Mouse (Mus musculus) midbrain, embryonic 16.5 days (tissue): Measurements from ENCODE around the gene Hoxc5. TPM values are rescaled to one million over a fixed set of nuclear protein-coding genes. Genes with fewer than 3 reads are reported as not detected.

Experiments
- ATAC-seq: fragments of 200-750 bp; cut with Nextera tagmentation; 2 replicates; pipeline ENCODE4 v1.8.0; 2017; ENCODE audit warnings: moderate TSS enrichment
- H3K27ac ChIP-seq: fragments of 300-500 bp; sonication (generic); 2 replicates; pipeline ENCODE4 v1.5.1; 2014; ENCODE audit warnings: mild to moderate bottlenecking, low read length, mixed read lengths
- H3K27me3 ChIP-seq: fragments of 300-500 bp; sonication (generic); 2 replicates; pipeline ENCODE4 v1.6.1; 2014; ENCODE audit warnings: low read depth, low read length, mixed read lengths; ENCODE audit not compliant: control insufficient read depth, insufficient read depth
- H3K36me3 ChIP-seq: fragments of 300-500 bp; sonication (generic); 2 replicates; pipeline ENCODE4 v1.6.1; 2014; ENCODE audit warnings: mild to moderate bottlenecking, low read length, moderate library complexity, mixed read lengths; ENCODE audit not compliant: control insufficient read depth, insufficient read depth
- H3K4me1 ChIP-seq: fragments of 300-500 bp; sonication (generic); 2 replicates; pipeline ENCODE4 v1.6.1; 2014; ENCODE audit warnings: mild to moderate bottlenecking, low read length, mixed read lengths; ENCODE audit not compliant: control insufficient read depth, insufficient read depth
- H3K4me2 ChIP-seq: fragments of 300-500 bp; sonication (generic); 2 replicates; pipeline ENCODE4 v1.6.1; 2014; ENCODE audit warnings: mild to moderate bottlenecking, low read length, mixed read lengths
- H3K4me3 ChIP-seq: fragments of 300-500 bp; sonication (generic); 2 replicates; pipeline ENCODE4 v1.5.1; 2014; ENCODE audit warnings: low read depth, mild to moderate bottlenecking, low read length, moderate library complexity, mixed read lengths
- H3K9ac ChIP-seq: fragments of 300-500 bp; sonication (generic); 2 replicates; pipeline ENCODE4 v1.6.1; 2014; ENCODE audit warnings: low read depth, low read length, mixed read lengths
- H3K9me3 ChIP-seq: fragments of 300-500 bp; sonication (generic); replicated peaks from 2 replicates; pipeline ENCODE4 v1.6.1; 2014; ENCODE audit warnings: mild to moderate bottlenecking, low read length, mixed read lengths; ENCODE audit not compliant: control insufficient read depth, poor library complexity, severe bottlenecking
- WGBS: fragments of 180-500 bp; shearing (Covaris S2); extraction: QIAGEN DNeasy Blood & Tissue Kit; methylation state at CpG from one replicate; pipeline ENCODE4 v1.1.7; 2014; 5-methylcytosine and 5-hydroxymethylcytosine counted together
- polyA plus RNA-seq: library from polyadenylated mRNA; unstranded; fragments of >200 nt; fragmentation: Nextera tagmentation; extraction: Ambion mirVana; gene quantifications from 2 replicates; pipeline ENCODE4 v1.2.1, GENCODE M21; 2015

Hoxc5 gene
- polyA plus RNA-seq, 1 experiment from 2014 or later = not detected

DNA sequence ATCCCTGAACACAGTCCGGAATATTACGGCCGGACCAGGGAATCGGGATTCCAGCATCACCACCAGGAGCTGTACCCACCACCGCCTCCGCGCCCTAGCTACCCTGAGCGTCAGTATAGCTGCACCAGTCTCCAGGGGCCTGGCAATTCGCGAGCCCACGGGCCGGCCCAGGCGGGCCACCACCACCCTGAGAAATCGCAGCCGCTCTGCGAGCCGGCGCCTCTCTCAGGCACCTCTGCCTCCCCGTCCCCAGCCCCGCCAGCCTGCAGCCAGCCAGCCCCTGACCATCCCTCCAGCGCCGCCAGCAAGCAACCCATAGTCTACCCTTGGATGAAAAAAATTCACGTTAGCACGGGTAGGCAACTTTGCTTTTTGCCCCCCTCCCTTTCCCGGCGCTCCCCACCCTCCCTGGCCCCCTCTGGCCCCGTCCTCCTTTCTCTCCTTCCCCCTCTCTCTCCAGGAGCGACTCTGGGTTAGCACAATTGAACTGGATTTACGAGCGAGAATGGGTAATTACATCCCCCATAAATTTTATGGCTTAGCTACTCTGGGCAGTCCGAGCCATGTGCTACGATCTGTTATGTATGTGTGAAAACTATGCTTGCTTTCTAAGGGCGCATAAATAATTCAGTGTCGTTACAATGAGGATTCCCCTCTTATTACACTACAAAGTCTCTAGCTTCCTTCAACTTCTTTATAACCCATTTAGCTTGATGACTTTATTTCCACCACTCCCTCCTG lies 67.7 kb downstream of the Hoxc5 start:
- no peak overlapping the region for H3K4me2 ChIP-seq
- ATAC-seq = no peak
- H3K4me1 ChIP-seq = no peaks in the 10 kb centered on the region
- H3K27me3 ChIP-seq = peaks cover 91% of the 10 kb centered on the region
- H3K9me3 ChIP-seq = no peaks in the 10 kb centered on the region
- no peak overlapping the region for H3K4me3 ChIP-seq
- WGBS = 1% methylated on average over 33 of the region's 34 CpGs
- H3K9ac ChIP-seq = no peak overlapping the region
- H3K36me3 ChIP-seq = no peaks in the 10 kb centered on the region
- no peak overlapping the region for H3K27ac ChIP-seq

- no peak for ATAC-seq
These were observed 68.3 kb downstream of the Hoxc5 start for GRCm38 (mm10) chr15:103035548-103035881.

DNA sequence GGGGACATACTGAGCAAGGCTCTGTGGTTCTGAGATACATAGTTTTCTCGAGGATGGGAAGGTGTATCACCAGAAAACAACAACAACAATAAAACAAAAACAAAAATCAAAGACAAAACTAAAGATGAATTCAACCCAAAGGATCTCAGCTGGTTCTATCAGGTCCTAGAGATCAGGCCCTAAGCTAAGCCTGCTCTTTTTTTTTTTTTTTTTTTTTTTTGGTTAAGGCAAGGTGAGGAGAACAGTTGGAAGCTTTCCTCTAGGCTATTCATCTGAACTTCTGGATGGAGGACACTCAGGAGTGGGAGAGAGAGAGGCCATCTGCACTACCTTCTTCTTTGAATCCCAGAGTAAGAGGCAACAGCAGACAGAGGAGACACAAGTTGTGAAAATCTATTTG lies 70.3 kb downstream of the Hoxc5 start:
- no peak overlapping the region for H3K9ac ChIP-seq
- H3K36me3 ChIP-seq = no peaks in the 10 kb centered on the region
- no peaks in the 10 kb centered on the region for H3K9me3 ChIP-seq
- no peaks in the 10 kb centered on the region for H3K4me1 ChIP-seq
- no peak overlapping the region for H3K27ac ChIP-seq
- peaks cover 95% of the 10 kb centered on the region for H3K27me3 ChIP-seq
- H3K4me2 ChIP-seq = no peak overlapping the region
- no peak overlapping the region for H3K4me3 ChIP-seq
- no peak for ATAC-seq
- WGBS = 20% methylated on average over 1 of the region's 1 CpGs

More at GRCm38 (mm10) chr15:103035548-103035881, 68.3 kb downstream of the Hoxc5 start:
- no peaks in the 10 kb centered on the region for H3K36me3 ChIP-seq
- H3K4me2 ChIP-seq = no peak overlapping the region
- no peak overlapping the region for H3K27ac ChIP-seq
- no peak overlapping the region for H3K4me3 ChIP-seq
- WGBS = 0% methylated on average over 14 of the region's 14 CpGs
- H3K9ac ChIP-seq = no peak overlapping the region
- no peaks in the 10 kb centered on the region for H3K9me3 ChIP-seq
- H3K27me3 ChIP-seq = peaks cover 92% of the 10 kb centered on the region
- H3K4me1 ChIP-seq = no peaks in the 10 kb centered on the region

GRCm38 (mm10) chr15:103038701-103039480 lies 71.6 kb downstream of the Hoxc5 start:
- Histone ChIP-seq H3K4me3 (no peak overlapping the region), H3K4me2 (no peak overlapping the region), H3K27me3 (peaks cover 97% of the 10 kb centered on the region), H3K36me3 (no peaks in the 10 kb centered on the region), H3K9me3 (no peaks in the 10 kb centered on the region), H3K27ac (no peak overlapping the region), H3K9ac (no peak overlapping the region), H3K4me1 (no peaks in the 10 kb centered on the region)
- WGBS = 9% methylated on average over 10 of the region's 10 CpGs
- no peak for ATAC-seq

DNA sequence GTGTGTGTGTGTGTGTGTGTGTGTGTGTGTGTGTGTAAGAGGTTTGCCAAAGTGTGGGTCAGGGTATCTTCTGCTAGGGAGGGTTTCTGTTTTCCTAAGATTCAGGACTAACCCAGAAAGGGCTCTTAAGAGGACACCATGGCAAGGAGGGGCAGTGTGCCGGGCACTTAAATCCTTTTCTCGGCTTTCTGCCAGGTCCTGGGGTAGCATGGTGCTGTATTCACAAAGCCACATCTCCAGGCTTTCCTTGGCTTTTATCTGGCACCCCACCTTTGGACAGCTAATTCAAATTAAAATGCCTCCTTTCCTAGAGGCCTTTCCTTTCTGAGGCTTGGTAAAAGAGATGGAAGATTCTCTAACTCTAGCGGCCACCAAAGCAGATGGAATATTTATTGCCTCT lies 72.4 kb downstream of the Hoxc5 start:
- H3K4me3 ChIP-seq = no peak overlapping the region
- H3K36me3 ChIP-seq = no peaks in the 10 kb centered on the region
- peaks cover 97% of the 10 kb centered on the region for H3K27me3 ChIP-seq
- H3K4me2 ChIP-seq = no peak overlapping the region
- no peak for ATAC-seq
- 4% methylated on average over 3 of the region's 3 CpGs for WGBS
- no peak overlapping the region for H3K9ac ChIP-seq
- H3K4me1 ChIP-seq = no peaks in the 10 kb centered on the region
- no peaks in the 10 kb centered on the region for H3K9me3 ChIP-seq
- no peak overlapping the region for H3K27ac ChIP-seq

DNA sequence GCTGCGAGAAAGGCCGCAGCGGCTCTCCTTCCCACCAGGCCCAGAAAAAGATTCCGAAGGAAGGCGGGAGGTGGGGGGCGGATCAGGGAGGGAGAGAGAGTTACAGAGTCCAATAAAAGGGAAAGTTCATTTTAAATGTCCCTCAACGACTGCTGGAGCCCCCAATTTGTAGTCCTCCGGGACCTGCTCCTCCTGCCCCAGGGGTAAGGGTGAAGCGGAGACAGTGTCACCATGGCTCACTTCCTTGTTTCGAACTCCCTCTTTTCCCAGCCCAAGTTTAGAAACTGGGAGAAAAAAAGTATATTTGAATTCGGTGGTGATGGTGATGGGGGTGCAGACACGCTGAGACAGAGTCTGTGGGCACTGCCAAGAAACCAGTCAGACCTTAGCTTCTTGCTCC lies 73.4 kb downstream of the Hoxc5 start:
- H3K4me1 ChIP-seq = no peaks in the 10 kb centered on the region
- no peak overlapping the region for H3K4me2 ChIP-seq
- H3K27ac ChIP-seq = no peak overlapping the region
- no peak for ATAC-seq
- H3K27me3 ChIP-seq = peaks cover 94% of the 10 kb centered on the region
- H3K9ac ChIP-seq = no peak overlapping the region
- H3K36me3 ChIP-seq = no peaks in the 10 kb centered on the region
- no peak overlapping the region for H3K4me3 ChIP-seq
- 2% methylated on average over 12 of the region's 12 CpGs for WGBS
- H3K9me3 ChIP-seq = no peaks in the 10 kb centered on the region

- Histone ChIP-seq H3K27me3 (peaks cover 92% of the 10 kb centered on the region), H3K4me3 (no peak overlapping the region)
- WGBS = 4% methylated on average over 5 of the region's 5 CpGs
These were observed 74.4 kb downstream of the Hoxc5 start for GRCm38 (mm10) chr15:103041613-103042012.

GRCm38 (mm10) chr15:103042209-103042608 lies 75.0 kb downstream of the Hoxc5 start:
- WGBS = 4% methylated on average over 1 of the region's 1 CpGs
- Histone ChIP-seq H3K9me3 (no peaks in the 10 kb centered on the region), H3K36me3 (no peaks in the 10 kb centered on the region), H3K4me1 (no peaks in the 10 kb centered on the region), H3K9ac (no peak overlapping the region), H3K4me2 (no peak overlapping the region), H3K27me3 (peaks cover 90% of the 10 kb centered on the region), H3K27ac (no peak overlapping the region), H3K4me3 (no peak overlapping the region)
- ATAC-seq = no peak

More at GRCm38 (mm10) chr15:103041613-103042012, 74.4 kb downstream of the Hoxc5 start:
- no peaks in the 10 kb centered on the region for H3K9me3 ChIP-seq
- ATAC-seq = no peak
- H3K4me2 ChIP-seq = no peak overlapping the region
- H3K4me1 ChIP-seq = no peaks in the 10 kb centered on the region
- no peak overlapping the region for H3K9ac ChIP-seq
- H3K36me3 ChIP-seq = no peaks in the 10 kb centered on the region
- H3K27ac ChIP-seq = no peak overlapping the region

GRCm38 (mm10) chr15:103051670-103052069 lies 84.4 kb downstream of the Hoxc5 start:
- no peaks in the 10 kb centered on the region for H3K9me3 ChIP-seq
- no peaks in the 10 kb centered on the region for H3K36me3 ChIP-seq
- no peak overlapping the region for H3K4me2 ChIP-seq
- WGBS = 75% methylated on average over 2 of the region's 2 CpGs
- H3K4me3 ChIP-seq = no peak overlapping the region
- no peak overlapping the region for H3K9ac ChIP-seq
- no peaks in the 10 kb centered on the region for H3K4me1 ChIP-seq
- peaks cover 85% of the 10 kb centered on the region for H3K27me3 ChIP-seq
- no peak for ATAC-seq
- no peak overlapping the region for H3K27ac ChIP-seq
